Mouse (Mus musculus) neural tube, embryonic 10.5 days (tissue): ENCODE measurements around the gene 4933412E24Rik.

Source experiments
- DNase-seq: peaks from one replicate; pipeline ENCODE4 v3.0.0-alpha.2; 2017; ENCODE audit warnings: low spot score; ENCODE audit errors: extremely low spot score

The 4933412E24Rik gene

DNA sequence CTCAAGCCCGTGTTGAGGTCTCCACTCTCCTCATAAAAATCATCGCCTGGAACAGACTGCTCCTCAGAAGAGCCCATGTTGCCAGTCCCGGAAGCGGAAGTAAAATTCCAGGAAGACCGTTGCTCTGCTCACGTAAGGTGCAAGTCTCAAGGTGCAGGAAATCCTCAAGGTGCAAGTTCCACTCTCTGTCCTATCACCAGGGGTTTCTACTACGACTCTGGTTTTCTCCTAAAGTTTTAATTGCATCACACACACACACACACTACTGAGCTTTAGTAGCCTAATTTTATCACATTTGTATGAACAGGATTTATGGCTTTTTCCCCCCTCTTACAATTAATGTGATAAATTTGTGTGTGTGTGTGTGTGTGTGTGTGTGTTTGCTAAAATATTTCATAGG, at the start of gene 4933412E24Rik:
TSS of gene 4933412E24Rik (minus strand) at position 101 of the 400 bp plus-strand sequence.
- no peak for DNase-seq

- no peak for DNase-seq
Measured at GRCm38 (mm10) chr15:60030728-60031127, 14.3 kb upstream of the 4933412E24Rik start.

DNA sequence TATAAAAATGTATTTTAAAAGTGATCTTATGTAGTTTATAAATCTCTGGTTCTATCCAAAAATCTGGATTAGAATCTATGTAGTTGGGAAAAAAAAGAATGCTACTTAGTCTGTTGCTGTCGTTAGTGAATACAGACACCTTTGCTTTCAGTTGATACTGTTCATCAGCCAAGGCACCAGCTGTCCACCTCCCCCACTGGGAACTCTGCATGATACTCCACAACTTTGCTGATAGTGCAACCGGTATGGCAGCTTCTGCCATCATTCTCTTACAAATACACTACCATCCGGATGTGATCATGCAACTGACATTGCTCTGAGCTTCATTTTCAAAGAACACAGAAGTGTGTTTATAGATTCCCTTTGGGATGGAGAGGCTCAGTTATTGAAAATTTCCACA, 4.8 kb upstream of the 4933412E24Rik start:
- DNase-seq, result no peak

GRCm38 (mm10) chr15:60010199-60010598, 6.2 kb downstream of the 4933412E24Rik start:
- no peak for DNase-seq

DNA sequence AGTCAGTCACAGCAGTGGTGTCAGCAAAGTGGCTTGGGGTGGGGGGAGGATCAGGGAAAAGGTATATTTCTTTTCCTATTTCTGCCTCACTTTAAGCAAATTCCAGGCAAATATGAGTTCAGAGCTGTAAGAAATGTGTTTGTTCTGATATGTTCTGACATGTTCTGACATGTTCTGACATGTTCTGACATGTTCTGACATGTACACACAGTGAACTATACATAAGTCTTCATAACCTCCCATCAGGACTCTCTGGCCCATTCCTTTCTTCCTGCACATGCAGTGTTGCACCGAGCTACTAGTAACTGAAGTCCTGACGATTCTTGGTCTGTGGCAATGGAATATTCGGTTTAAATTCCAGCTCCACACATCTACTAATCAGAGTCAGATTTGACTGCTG, 6.8 kb downstream of the 4933412E24Rik start:
- DNase-seq, result no peak

DNA sequence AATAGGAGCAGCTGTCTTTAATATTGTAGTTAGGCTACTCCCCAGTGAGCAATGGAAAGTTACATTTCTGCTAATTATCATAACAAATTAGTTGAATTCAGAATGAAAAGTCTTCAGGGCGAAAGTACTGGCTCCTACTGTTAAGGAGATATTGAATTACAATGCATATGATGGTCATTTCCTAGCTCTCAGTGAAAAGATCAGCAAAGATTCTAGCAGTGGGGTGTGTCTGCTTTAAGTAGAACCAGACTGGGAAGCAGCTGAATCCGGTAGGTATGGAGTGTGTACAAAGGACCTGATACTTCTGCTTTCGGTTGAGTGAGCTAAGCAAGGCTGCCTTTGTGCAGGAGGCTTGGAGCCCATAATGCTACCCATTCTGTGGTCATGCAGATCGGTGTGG, 32.6 kb downstream of the 4933412E24Rik start:
- no peak for DNase-seq

- DNase-seq, result no peak
Measured at GRCm38 (mm10) chr15:59975310-59975709, 41.1 kb downstream of the 4933412E24Rik start.

DNA sequence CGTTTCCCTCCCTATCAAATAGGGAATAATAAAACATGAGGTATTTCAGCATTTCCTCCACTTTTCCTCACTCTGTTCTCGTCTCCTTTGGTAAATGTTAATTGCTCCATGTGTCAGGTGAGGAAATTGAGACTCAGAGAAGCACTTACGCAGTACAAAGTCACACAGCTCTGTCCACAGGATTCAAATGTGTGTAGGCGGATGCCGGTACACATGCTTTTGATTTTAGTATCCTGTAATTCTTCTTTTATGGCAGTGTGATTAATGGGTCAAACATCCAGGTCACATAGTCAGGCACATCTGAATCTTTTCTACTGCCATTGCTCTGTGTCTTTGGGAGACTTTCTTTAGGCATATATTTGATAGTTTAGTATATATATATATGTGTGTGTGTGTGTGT, 41.8 kb downstream of the 4933412E24Rik start:
- no peak for DNase-seq

DNA sequence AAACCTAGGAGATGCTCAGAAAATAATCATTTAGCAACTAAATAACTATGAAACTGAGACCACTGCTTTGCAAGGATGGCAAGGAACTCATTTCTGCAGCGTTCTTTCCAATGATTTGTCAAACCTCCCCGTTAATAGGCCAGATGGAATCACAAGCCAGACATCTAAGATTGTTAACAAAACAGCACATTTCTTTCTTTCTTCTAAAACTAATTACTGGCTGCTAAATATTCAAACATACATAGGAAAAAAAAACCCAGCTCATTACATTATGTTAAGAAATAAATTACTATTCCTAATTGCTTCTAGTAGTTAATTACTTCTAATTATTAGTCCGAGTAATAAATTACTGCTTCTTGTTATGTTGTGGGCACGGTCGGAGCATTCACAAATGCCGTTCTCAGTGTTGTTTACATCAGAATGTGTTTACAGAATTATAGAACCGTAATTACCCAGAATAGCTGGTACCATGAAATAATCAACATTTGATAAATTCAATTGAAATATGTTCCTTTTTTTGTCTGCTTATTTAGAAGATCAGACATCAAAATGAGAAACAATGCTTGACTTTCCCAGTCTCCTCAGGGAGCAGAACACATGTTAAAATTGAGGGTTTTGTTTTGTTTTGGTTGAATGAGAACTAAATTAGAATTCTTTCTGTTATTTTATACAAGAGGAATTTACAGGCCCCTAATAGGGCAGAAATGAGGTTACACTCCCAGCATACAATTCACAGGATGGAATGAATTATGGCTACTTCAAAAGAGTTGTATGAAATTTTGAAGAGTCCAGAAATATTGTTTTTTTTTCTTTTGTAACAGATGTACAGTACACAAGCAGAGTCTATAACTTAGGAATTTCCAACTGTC, 42.5 kb downstream of the 4933412E24Rik start:
- no peak for DNase-seq
